ENCODE assay signal across 21 mouse cellular contexts in genomic region chr4:118053904-118054303, GRCm38 (mm10).
DNase-seq lines count a peak whose midpoint lies in the region; ATAC-seq and TF ChIP-seq lines count a peak whose summit lies in the region.
"Had no signal": no experiment of that assay in that cellular context is flagged by ENCODE, and none has a peak within 500 bp of the region (broad histone marks: within the 10 kb centered on the region; RNA-seq: fewer than 3 reads in every experiment).

No protein-coding gene starts in this region.

- no peaks in the 10 kb centered on the region for H3K27me3 ChIP-seq in liver, embryonic 12.5 days (replicated peaks)
- H3K27me3 ChIP-seq in liver, embryonic 11.5 days (replicated peaks; ENCODE audit: control insufficient read depth, insufficient read depth, low read length): no peaks in the 10 kb centered on the region
- H3K27me3 ChIP-seq in embryonic facial prominence, embryonic 13.5 days: no peaks in the 10 kb centered on the region
- H3K27me3 ChIP-seq in limb, embryonic 12.5 days: no peaks in the 10 kb centered on the region
- no peaks in the 10 kb centered on the region for H3K27me3 ChIP-seq in stomach, postnatal 0 days (ENCODE audit: control insufficient read depth, insufficient read depth, low read length)
- no peaks in the 10 kb centered on the region for H3K27me3 ChIP-seq in midbrain, embryonic 15.5 days (replicated peaks)
- H3K27me3 ChIP-seq: forebrain, embryonic 15.5 days; liver, embryonic 15.5 days had no signal

- H3K36me3 ChIP-seq in liver, embryonic 12.5 days: no peaks in the 10 kb centered on the region
- no peaks in the 10 kb centered on the region for H3K36me3 ChIP-seq in liver, embryonic 11.5 days (ENCODE audit: control insufficient read depth, insufficient read depth, low read length)
- no peaks in the 10 kb centered on the region for H3K36me3 ChIP-seq in embryonic facial prominence, embryonic 13.5 days
- H3K36me3 ChIP-seq in limb, embryonic 12.5 days: peaks cover 2% of the 10 kb centered on the region; the same call in 1 of the 2 replicates
- H3K36me3 ChIP-seq in stomach, postnatal 0 days (ENCODE audit: control insufficient read depth, insufficient read depth, low read length): no peaks in the 10 kb centered on the region
- H3K36me3 ChIP-seq in midbrain, embryonic 15.5 days (replicated peaks): no peaks in the 10 kb centered on the region
- H3K36me3 ChIP-seq: forebrain, embryonic 15.5 days; liver, embryonic 15.5 days had no signal

- TF ChIP-seq EP300 in stomach, postnatal 0 days (optimal IDR thresholded peaks at IDR 0.05): no peak

- TF ChIP-seq CTCF in stomach, postnatal 0 days (IDR thresholded peaks at IDR 0.05; ENCODE audit: low read depth): 0 out of 2 replicates have a peak, but pooled peaks have one; percentile 7

- H3K4me1 ChIP-seq in liver, embryonic 12.5 days: no peaks in the 10 kb centered on the region; the same call in 1 of the 2 replicates
- H3K4me1 ChIP-seq in liver, embryonic 11.5 days (replicated peaks; ENCODE audit: control insufficient read depth, insufficient read depth, low read length): no peaks in the 10 kb centered on the region
- H3K4me1 ChIP-seq in embryonic facial prominence, embryonic 13.5 days: peaks cover 45% of the 10 kb centered on the region
- H3K4me1 ChIP-seq in limb, embryonic 12.5 days (replicated peaks): peaks cover 62% of the 10 kb centered on the region
- peaks cover 9% of the 10 kb centered on the region; the same call in 1 of the 2 replicates for H3K4me1 ChIP-seq in stomach, postnatal 0 days (replicated peaks; ENCODE audit: control insufficient read depth, insufficient read depth)
- peaks cover 3% of the 10 kb centered on the region; the same call in 1 of the 2 replicates for H3K4me1 ChIP-seq in midbrain, embryonic 15.5 days
- H3K4me1 ChIP-seq: forebrain, embryonic 15.5 days; liver, embryonic 15.5 days had no signal

- no peak overlapping the region for H3K9ac ChIP-seq in liver, embryonic 12.5 days
- H3K9ac ChIP-seq in liver, embryonic 11.5 days (ENCODE audit: low read depth, low read length): no peak overlapping the region
- H3K9ac ChIP-seq in embryonic facial prominence, embryonic 13.5 days: no peak overlapping the region
- no peak overlapping the region for H3K9ac ChIP-seq in limb, embryonic 12.5 days (replicated peaks)
- H3K9ac ChIP-seq in stomach, postnatal 0 days (ENCODE audit: low read length): no peak overlapping the region
- H3K9ac ChIP-seq in midbrain, embryonic 15.5 days: no peak overlapping the region
- H3K9ac ChIP-seq: forebrain, embryonic 15.5 days; liver, embryonic 15.5 days had no signal

- no peak for DNase-seq in liver, embryonic 11.5 days (ENCODE audit: low spot score)
- DNase-seq in stomach, postnatal 0 days (ENCODE audit: low spot score): peak; percentile 58
- DNase-seq in thymus, postnatal 14 days: no peak
- DNase-seq in adrenal gland, adult 2 months: no peak
- DNase-seq: adrenal gland, postnatal 25 days; cerebellum, adult 11-12 months; cerebellum, postnatal 36 days; gastrocnemius, postnatal 36 days; kidney, adult 18-20 months; lung, postnatal 14 days; retina, postnatal 1 day had no signal

- 0 out of 2 replicates have a peak, but pooled peaks have one; percentile 18 for ATAC-seq in liver, embryonic 12.5 days
- no peak for ATAC-seq in liver, embryonic 11.5 days (replicated peaks; ENCODE audit: low FRiP score)
- no peak for ATAC-seq in embryonic facial prominence, embryonic 13.5 days (ENCODE audit: insufficient number of reproducible peaks, insufficient read depth, low FRiP score, low TSS enrichment, low read depth)
- no peak for ATAC-seq in limb, embryonic 12.5 days (ENCODE audit: insufficient number of reproducible peaks, insufficient read depth, low FRiP score, low TSS enrichment, low read depth)
- peak; percentile 91 for ATAC-seq in stomach, postnatal 0 days (ENCODE audit: low FRiP score, low TSS enrichment)
- ATAC-seq in midbrain, embryonic 15.5 days (replicated peaks): no peak
- ATAC-seq: activated CD4-positive, CD25-positive, alpha-beta regulatory T cell, adult 4 months; CD4-positive, CD25-positive, alpha-beta regulatory T cell, adult 4 months; forebrain, embryonic 15.5 days; hindbrain, embryonic 16.5 days had no signal

- no peak overlapping the region for H3K27ac ChIP-seq in liver, embryonic 12.5 days
- no peak overlapping the region for H3K27ac ChIP-seq in liver, embryonic 11.5 days (ENCODE audit: low read depth, low read length)
- H3K27ac ChIP-seq in embryonic facial prominence, embryonic 13.5 days: peak overlapping the region; percentile 77
- peak overlapping the region; percentile 78 for H3K27ac ChIP-seq in limb, embryonic 12.5 days
- no peak overlapping the region for H3K27ac ChIP-seq in stomach, postnatal 0 days (replicated peaks)
- no peak overlapping the region for H3K27ac ChIP-seq in midbrain, embryonic 15.5 days
- H3K27ac ChIP-seq: forebrain, embryonic 15.5 days; kidney, postnatal 0 days; liver, embryonic 15.5 days had no signal

- 82% methylated on average over 6 of the region's 6 CpGs for WGBS in liver, embryonic 12.5 days (ENCODE audit: insufficient replicate concordance)
- 89% methylated on average over 6 of the region's 6 CpGs for WGBS in liver, embryonic 11.5 days
- WGBS in embryonic facial prominence, embryonic 13.5 days: 92% methylated on average over 6 of the region's 6 CpGs
- 87% methylated on average over 6 of the region's 6 CpGs for WGBS in limb, embryonic 12.5 days
- 53% methylated on average over 6 of the region's 6 CpGs for WGBS in stomach, postnatal 0 days
- WGBS in midbrain, embryonic 15.5 days: 85% methylated on average over 6 of the region's 6 CpGs

- no peak overlapping the region for H3K4me2 ChIP-seq in liver, embryonic 12.5 days
- no peak overlapping the region for H3K4me2 ChIP-seq in liver, embryonic 11.5 days
- peak overlapping the region; percentile 48 for H3K4me2 ChIP-seq in embryonic facial prominence, embryonic 13.5 days
- H3K4me2 ChIP-seq in limb, embryonic 12.5 days: peak overlapping the region; percentile 41
- H3K4me2 ChIP-seq in stomach, postnatal 0 days (replicated peaks; ENCODE audit: low read depth): no peak overlapping the region
- H3K4me2 ChIP-seq in midbrain, embryonic 15.5 days: no peak overlapping the region
- H3K4me2 ChIP-seq: forebrain, embryonic 15.5 days; liver, embryonic 15.5 days had no signal

- no peaks in the 10 kb centered on the region for H3K9me3 ChIP-seq in liver, embryonic 12.5 days (replicated peaks)
- H3K9me3 ChIP-seq in liver, embryonic 11.5 days (ENCODE audit: control insufficient read depth, low read length): no peaks in the 10 kb centered on the region
- H3K9me3 ChIP-seq in embryonic facial prominence, embryonic 13.5 days: no peaks in the 10 kb centered on the region
- no peaks in the 10 kb centered on the region for H3K9me3 ChIP-seq in limb, embryonic 12.5 days
- no peaks in the 10 kb centered on the region for H3K9me3 ChIP-seq in stomach, postnatal 0 days (ENCODE audit: control insufficient read depth, low read length)
- H3K9me3 ChIP-seq in midbrain, embryonic 15.5 days: no peaks in the 10 kb centered on the region
- H3K9me3 ChIP-seq: forebrain, embryonic 15.5 days; liver, embryonic 15.5 days had no signal

- no peak overlapping the region for H3K4me3 ChIP-seq in liver, embryonic 12.5 days
- no peak overlapping the region for H3K4me3 ChIP-seq in liver, embryonic 11.5 days (ENCODE audit: low read depth, low read length)
- no peak overlapping the region for H3K4me3 ChIP-seq in embryonic facial prominence, embryonic 13.5 days
- H3K4me3 ChIP-seq in limb, embryonic 12.5 days (replicated peaks): 0 out of 2 replicates have a peak overlapping the region, but pooled peaks have one; percentile 11
- H3K4me3 ChIP-seq in stomach, postnatal 0 days (ENCODE audit: low read depth, low read length): no peak overlapping the region
- no peak overlapping the region for H3K4me3 ChIP-seq in midbrain, embryonic 15.5 days
- H3K4me3 ChIP-seq: forebrain, embryonic 15.5 days; liver, embryonic 15.5 days had no signal

Comparison
In these comparisons a context has a peak if more than half of its experiments do, and no peak if none do; other contexts are left out.
1. ATAC-seq: peak in liver, embryonic 12.5 days (single experiment) and stomach, postnatal 0 days (single experiment); none in liver, embryonic 11.5 days (single experiment), embryonic facial prominence, embryonic 13.5 days (single experiment), limb, embryonic 12.5 days (single experiment) and midbrain, embryonic 15.5 days (single experiment).
2. H3K27ac ChIP-seq: peak in embryonic facial prominence, embryonic 13.5 days (single experiment) and limb, embryonic 12.5 days (single experiment); none in liver, embryonic 12.5 days (single experiment), liver, embryonic 11.5 days (single experiment), stomach, postnatal 0 days (single experiment) and midbrain, embryonic 15.5 days (single experiment).
3. H3K4me2 ChIP-seq: peak in embryonic facial prominence, embryonic 13.5 days (single experiment) and limb, embryonic 12.5 days (single experiment); none in liver, embryonic 12.5 days (single experiment), liver, embryonic 11.5 days (single experiment), stomach, postnatal 0 days (single experiment) and midbrain, embryonic 15.5 days (single experiment).